Mouse (Mus musculus) heart, embryonic 15.5 days (tissue): ENCODE data around the gene C1ql2. TPM values are rescaled to one million over a fixed set of nuclear protein-coding genes. Genes with fewer than 3 reads are reported as not detected.

Experiments
- ATAC-seq: fragments of 200-750 bp; cut with Nextera tagmentation; replicated peaks from 2 replicates; pipeline ENCODE4 v1.8.0; 2017; ENCODE audit warnings: low read depth, moderate TSS enrichment; ENCODE audit not compliant: insufficient number of reproducible peaks, insufficient read depth, low FRiP score
- H3K27ac ChIP-seq: fragments of 300-500 bp; sonication (generic); 2 replicates; pipeline ENCODE4 v1.5.1; 2015; ENCODE audit warnings: mild to moderate bottlenecking, inconsistent platforms
- H3K27me3 ChIP-seq: fragments of 300-500 bp; sonication (generic); 2 replicates; pipeline ENCODE4 v1.6.1; 2015; ENCODE audit warnings: inconsistent platforms
- H3K36me3 ChIP-seq: fragments of 300-500 bp; sonication (generic); 2 replicates; pipeline ENCODE4 v1.6.1; 2015; ENCODE audit warnings: mild to moderate bottlenecking, inconsistent platforms
- H3K4me1 ChIP-seq: fragments of 300-500 bp; sonication (generic); replicated peaks from 2 replicates; pipeline ENCODE4 v1.6.1; 2015; ENCODE audit warnings: inconsistent platforms
- H3K4me2 ChIP-seq: fragments of 300-500 bp; sonication (generic); 2 replicates; pipeline ENCODE4 v1.6.1; 2015; ENCODE audit warnings: inconsistent platforms, mild to moderate bottlenecking, moderate library complexity
- H3K4me3 ChIP-seq: fragments of 300-500 bp; sonication (generic); 2 replicates; pipeline ENCODE4 v1.5.1; 2015; ENCODE audit warnings: mild to moderate bottlenecking, inconsistent platforms
- H3K9ac ChIP-seq: fragments of 300-500 bp; sonication (generic); 2 replicates; pipeline ENCODE4 v1.6.1; 2015; ENCODE audit warnings: mild to moderate bottlenecking, inconsistent platforms
- H3K9me3 ChIP-seq: fragments of 300-500 bp; sonication (generic); replicated peaks from 2 replicates; pipeline ENCODE4 v1.6.1; 2016; ENCODE audit warnings: inconsistent platforms
- WGBS: fragments of 180-500 bp; shearing (Covaris S2); methylation state at CpG from one replicate; pipeline ENCODE4 v1.1.7; 2015; ENCODE audit warnings: mixed read lengths; 5-methylcytosine and 5-hydroxymethylcytosine counted together
- polyA plus RNA-seq: library from polyadenylated mRNA; unstranded; fragments of >200 nt; fragmentation: Nextera tagmentation; extraction: Ambion mirVana; gene quantifications from 2 replicates; pipeline ENCODE4 v1.2.1, GENCODE M21; 2015

Gene C1ql2
- polyA plus RNA-seq, 1 experiment from 2014 or later, result not detected

DNA sequence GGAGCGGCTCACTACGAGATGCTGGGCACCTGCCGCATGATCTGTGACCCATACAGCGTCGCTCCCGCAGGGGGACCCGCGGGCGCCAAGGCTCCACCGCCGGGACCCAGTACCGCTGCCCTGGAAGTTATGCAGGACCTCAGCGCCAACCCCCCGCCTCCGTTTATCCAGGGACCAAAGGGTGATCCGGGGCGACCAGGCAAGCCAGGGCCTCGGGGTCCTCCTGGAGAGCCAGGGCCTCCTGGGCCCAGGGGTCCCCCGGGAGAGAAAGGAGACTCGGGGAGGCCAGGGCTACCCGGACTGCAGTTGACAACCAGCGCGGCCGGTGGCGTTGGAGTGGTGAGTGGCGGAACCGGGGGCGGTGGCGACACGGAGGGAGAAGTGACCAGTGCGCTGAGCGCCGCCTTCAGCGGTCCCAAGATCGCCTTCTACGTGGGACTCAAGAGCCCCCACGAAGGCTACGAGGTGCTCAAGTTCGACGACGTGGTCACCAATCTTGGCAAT is 842 bp downstream of the C1ql2 start:
- ATAC-seq, result no peak
- Histone ChIP-seq H3K36me3 (no peaks in the 10 kb centered on the region), H3K4me2 (peak overlapping the region; percentile 62), H3K9me3 (no peaks in the 10 kb centered on the region), H3K27ac (no peak overlapping the region), H3K4me1 (peaks cover 27% of the 10 kb centered on the region), H3K27me3 (peaks cover 95% of the 10 kb centered on the region), H3K4me3 (peak overlapping the region; percentile 39), H3K9ac (no peak overlapping the region)
- under 1% methylated on average over 41 of the region's 41 CpGs for WGBS

DNA sequence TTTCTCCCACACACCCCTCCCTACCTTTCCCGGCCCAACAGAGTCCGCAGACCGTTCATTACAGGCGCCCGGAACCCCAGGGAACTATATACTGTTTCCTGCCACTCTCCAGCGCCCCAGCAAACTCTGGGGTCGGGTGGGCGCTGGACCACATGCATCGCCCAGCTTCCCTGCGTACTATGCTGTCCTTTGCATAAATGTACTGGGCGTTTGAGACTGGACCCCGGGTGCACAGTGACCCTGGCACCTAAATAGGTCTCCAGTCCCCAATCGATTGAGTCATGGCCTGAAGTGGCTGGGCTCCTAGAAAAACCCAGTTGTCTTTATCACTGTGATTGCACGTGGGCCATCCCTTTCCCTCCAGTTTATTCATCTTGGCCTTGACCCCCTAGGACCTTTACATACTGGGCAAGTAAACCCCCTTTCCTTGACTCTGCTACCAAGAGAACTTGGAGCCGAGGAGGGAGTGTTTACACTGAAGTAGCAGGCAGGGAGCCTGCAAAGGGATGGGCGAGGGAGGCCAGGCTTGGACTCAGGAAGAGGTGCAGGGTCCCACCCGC is 1.5 kb downstream of the C1ql2 start:
- peak overlapping the region; percentile 62 for H3K4me2 ChIP-seq
- WGBS, result 2% methylated on average over 17 of the region's 17 CpGs
- no peak for ATAC-seq

DNA sequence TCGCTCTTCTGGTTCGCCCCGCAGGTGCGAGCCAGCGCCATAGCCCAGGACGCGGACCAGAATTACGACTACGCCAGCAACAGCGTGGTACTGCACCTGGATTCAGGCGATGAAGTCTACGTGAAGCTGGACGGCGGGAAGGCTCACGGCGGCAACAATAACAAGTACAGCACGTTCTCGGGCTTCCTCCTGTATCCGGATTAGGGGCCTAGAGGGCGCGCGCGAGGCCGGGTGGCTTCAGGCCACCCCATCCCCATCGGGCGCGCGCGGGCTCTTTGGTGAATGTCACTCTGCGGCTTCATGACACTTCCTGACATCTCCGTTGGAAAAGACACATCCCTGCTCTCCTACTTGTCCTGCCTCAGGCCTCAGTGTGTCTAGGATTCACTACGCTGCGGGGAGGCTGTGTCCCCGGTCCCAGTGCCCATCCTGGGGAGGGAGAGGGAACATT is 2.0 kb downstream of the C1ql2 start:
- Histone ChIP-seq H3K27me3 (peaks cover 92% of the 10 kb centered on the region), H3K27ac (no peak overlapping the region), H3K36me3 (no peaks in the 10 kb centered on the region), H3K9ac (no peak overlapping the region), H3K4me2 (peak overlapping the region; percentile 62), H3K4me3 (peak overlapping the region; percentile 39), H3K9me3 (no peaks in the 10 kb centered on the region), H3K4me1 (peaks cover 27% of the 10 kb centered on the region)
- WGBS, result under 1% methylated on average over 34 of the region's 34 CpGs
- no peak for ATAC-seq

More for the DNA sequence above, 1.5 kb downstream of the C1ql2 start:
- Histone ChIP-seq H3K9me3 (no peaks in the 10 kb centered on the region), H3K4me1 (peaks cover 27% of the 10 kb centered on the region), H3K4me3 (peak overlapping the region; percentile 39), H3K9ac (no peak overlapping the region), H3K27ac (no peak overlapping the region), H3K27me3 (peaks cover 91% of the 10 kb centered on the region), H3K36me3 (no peaks in the 10 kb centered on the region)

DNA sequence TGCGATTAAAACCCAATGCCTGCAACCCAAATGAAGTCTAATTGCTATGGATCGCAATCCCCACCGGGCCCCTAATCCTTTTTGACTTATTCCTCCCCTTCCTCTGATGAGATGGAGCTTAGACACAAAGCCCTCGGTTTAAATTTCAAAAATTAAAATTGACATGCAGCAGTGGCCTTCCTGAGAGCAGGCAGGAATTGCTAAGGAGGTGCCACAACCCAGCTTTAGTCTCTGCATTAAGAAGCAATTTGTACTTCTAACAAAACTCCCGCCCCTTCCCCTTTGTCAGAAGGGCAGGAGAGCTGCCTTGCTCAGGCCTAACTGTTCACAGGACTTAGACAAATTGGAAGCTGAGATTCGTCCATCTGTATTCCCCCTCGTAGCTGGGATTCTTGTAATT is 4.6 kb downstream of the C1ql2 start:
- H3K9ac ChIP-seq, result no peak overlapping the region
- H3K4me1 ChIP-seq, result peaks cover 27% of the 10 kb centered on the region
- no peaks in the 10 kb centered on the region for H3K36me3 ChIP-seq
- WGBS, result 25% methylated on average over 7 of the region's 7 CpGs
- no peak overlapping the region for H3K4me2 ChIP-seq
- no peak overlapping the region for H3K4me3 ChIP-seq
- no peak for ATAC-seq
- H3K9me3 ChIP-seq, result no peaks in the 10 kb centered on the region
- H3K27ac ChIP-seq, result no peak overlapping the region
- peaks cover 69% of the 10 kb centered on the region for H3K27me3 ChIP-seq

DNA sequence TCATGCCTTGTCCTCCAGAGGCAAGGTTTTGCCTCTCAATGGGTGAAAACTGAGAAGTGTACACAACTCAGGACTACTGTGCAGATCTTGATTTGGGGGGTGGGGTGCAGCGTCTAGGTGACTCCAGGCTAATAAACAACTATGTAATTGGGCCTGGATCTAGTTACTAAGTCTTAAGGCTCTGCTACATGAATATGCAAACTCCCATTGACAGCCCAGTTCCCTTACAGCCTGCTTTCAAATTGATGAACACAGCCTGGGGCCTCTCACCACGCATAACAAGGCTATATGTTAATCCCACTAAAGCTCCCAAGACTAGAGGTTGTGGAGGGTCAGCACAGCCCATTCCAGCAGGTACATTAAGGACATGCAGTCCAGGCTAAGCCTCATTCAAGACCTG is 14.0 kb downstream of the C1ql2 start:
- Histone ChIP-seq H3K4me3 (no peak overlapping the region), H3K9ac (no peak overlapping the region), H3K36me3 (no peaks in the 10 kb centered on the region), H3K4me1 (peaks cover 7% of the 10 kb centered on the region; the same call in 1 of the 2 replicates), H3K9me3 (no peaks in the 10 kb centered on the region), H3K4me2 (no peak overlapping the region), H3K27me3 (no peaks in the 10 kb centered on the region), H3K27ac (no peak overlapping the region)
- no peak for ATAC-seq
- 43% methylated on average over 2 of the region's 2 CpGs for WGBS

DNA sequence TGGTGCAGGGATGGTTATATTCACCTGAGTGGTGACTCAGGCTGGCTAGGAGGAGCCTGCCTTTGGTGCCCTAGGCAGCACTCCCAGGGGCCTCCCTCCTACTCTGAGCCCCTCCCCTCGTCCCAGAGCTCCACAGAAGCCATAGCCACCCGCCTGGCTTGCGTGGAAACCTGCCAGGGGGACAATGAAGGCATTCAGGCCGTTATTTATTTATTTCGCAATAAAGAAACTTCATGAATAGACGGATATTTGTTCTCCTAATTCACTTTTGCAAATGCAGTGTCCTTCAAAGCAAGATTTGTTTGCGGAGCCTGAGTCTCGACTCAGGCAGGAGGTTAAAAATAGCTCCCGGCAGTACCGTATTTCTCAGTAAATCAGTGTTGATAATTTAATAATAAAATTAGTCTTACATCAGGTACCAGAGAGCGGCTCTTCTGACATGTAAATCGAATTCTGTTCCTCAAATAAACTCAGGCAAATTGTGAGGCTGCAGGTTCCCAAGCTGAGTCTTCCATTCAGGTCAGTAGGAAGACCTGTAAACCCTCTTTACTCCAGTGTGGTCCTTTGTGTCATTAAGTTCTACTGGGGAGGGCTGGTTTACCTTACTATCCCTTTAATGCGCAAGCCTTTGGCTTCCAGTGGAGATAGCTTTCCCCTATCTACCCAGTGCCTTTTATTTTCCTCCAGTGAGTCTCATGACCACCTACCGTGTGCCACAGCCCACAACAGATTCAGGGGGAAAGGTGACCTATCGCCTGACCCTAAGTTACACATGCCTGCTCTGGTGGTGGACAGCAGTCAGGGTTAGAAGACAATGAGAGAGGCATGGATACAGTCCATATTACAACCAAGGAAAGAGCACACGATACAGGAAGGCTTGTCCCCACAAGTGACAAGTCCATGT is 17.2 kb downstream of the C1ql2 start:
- ATAC-seq, result no peak
- no peaks in the 10 kb centered on the region for H3K36me3 ChIP-seq
- no peaks in the 10 kb centered on the region for H3K27me3 ChIP-seq
- WGBS, result 10% methylated on average over 16 of the region's 16 CpGs
- H3K9me3 ChIP-seq, result no peaks in the 10 kb centered on the region
- H3K27ac ChIP-seq, result no peak overlapping the region
- H3K4me3 ChIP-seq, result peak overlapping the region; percentile 43
- peaks cover 7% of the 10 kb centered on the region; the same call in 1 of the 2 replicates for H3K4me1 ChIP-seq
- peak overlapping the region; percentile 9; the same call in 1 of the 2 replicates for H3K9ac ChIP-seq
- H3K4me2 ChIP-seq, result peak overlapping the region; percentile 49

DNA sequence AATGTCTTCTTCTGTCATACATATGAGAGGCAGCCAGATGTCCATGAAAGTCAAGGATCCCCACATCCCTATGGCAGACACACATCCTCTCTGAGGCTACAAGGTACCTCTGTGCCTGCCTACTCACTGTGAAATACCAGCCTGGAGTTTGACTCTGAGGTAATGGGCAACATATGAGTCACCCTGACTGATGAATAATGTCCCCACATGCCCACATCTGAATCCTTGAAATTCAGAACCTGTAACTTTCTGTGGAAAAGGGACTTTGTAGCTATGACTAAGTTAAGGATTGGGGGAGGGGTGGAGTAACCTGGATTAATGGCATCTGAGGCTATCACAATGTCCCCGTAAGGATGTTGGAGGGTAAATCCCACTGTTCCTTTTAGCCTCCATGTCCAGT is 23.3 kb downstream of the C1ql2 start:
- H3K27ac ChIP-seq, result no peak overlapping the region
- no peak overlapping the region for H3K9ac ChIP-seq
- WGBS, result 76% methylated on average over 1 of the region's 1 CpGs
- H3K27me3 ChIP-seq, result no peaks in the 10 kb centered on the region
- no peaks in the 10 kb centered on the region for H3K4me1 ChIP-seq
- H3K9me3 ChIP-seq, result no peaks in the 10 kb centered on the region
- no peaks in the 10 kb centered on the region for H3K36me3 ChIP-seq
- H3K4me2 ChIP-seq, result no peak overlapping the region
- no peak overlapping the region for H3K4me3 ChIP-seq
- ATAC-seq, result no peak

DNA sequence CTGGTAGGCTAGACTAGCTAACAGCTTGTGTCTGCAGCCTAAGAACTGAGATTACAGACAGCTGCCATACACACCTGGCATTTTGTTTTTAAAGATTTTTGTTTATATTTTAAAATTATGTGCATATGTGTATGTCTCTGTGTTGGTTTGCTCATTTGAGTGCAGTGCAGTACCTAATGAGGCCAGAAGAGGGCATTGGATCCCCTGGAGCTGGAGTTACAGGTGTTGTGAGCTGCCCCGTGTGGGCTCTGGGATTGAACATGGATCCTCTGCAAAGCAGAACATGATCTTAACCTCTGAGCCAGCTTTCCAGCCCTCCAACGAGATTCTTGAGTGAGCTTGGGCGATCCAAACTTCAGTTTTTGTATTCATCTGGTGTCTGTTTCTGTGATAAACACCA is 27.8 kb downstream of the C1ql2 start:
- Histone ChIP-seq H3K4me1 (no peaks in the 10 kb centered on the region), H3K27me3 (no peaks in the 10 kb centered on the region), H3K4me2 (no peak overlapping the region), H3K4me3 (no peak overlapping the region), H3K9me3 (no peaks in the 10 kb centered on the region), H3K27ac (no peak overlapping the region), H3K36me3 (no peaks in the 10 kb centered on the region), H3K9ac (no peak overlapping the region)
- WGBS, result 62% methylated on average over 3 of the region's 3 CpGs
- no peak for ATAC-seq

DNA sequence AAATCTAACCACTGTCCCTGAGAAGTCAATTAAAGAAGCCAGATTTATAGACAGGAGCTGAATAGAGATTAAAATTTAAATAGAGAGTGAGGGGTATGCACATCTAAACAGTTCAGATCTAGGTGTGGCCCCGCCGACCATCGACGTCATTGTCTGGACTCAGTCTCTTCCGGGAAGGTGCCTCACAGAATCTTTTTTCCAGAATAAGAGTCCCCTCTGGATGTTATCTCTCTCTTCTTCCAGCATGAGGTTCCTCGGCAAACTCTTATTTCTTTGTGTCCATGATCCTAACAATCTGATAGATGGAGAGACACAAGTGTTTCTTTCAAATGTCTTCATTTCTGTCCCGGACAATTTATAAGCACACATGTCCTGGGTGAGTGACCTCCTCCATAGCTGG is 33.7 kb downstream of the C1ql2 start:
- Histone ChIP-seq H3K4me2 (no peak overlapping the region), H3K4me3 (no peak overlapping the region), H3K36me3 (no peaks in the 10 kb centered on the region), H3K27ac (no peak overlapping the region), H3K9me3 (no peaks in the 10 kb centered on the region), H3K4me1 (no peaks in the 10 kb centered on the region), H3K27me3 (no peaks in the 10 kb centered on the region), H3K9ac (no peak overlapping the region)
- no peak for ATAC-seq
- WGBS, result 73% methylated on average over 7 of the region's 7 CpGs

DNA sequence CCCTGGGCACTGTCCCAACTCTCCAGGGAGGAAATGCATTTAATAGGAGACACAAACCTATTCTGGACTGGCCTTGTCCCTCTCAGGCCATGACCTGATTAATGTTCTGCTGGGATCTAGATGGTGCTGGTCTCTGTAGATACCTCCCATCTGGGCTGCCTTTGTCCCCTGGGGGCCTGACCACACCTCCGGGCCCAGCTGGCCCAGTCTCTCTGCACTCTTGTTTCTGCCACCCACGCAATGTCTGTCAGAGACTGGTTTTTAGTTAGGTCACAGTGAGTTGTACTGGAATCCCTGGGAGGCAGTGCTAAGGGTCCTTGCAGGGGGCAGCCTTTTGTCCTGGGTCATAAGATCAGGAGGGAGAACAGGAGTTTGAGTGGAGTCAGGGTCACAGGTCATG is 34.5 kb downstream of the C1ql2 start:
- Histone ChIP-seq H3K9ac (no peak overlapping the region), H3K4me3 (no peak overlapping the region), H3K27me3 (no peaks in the 10 kb centered on the region), H3K27ac (no peak overlapping the region), H3K36me3 (no peaks in the 10 kb centered on the region), H3K9me3 (no peaks in the 10 kb centered on the region), H3K4me1 (no peaks in the 10 kb centered on the region), H3K4me2 (no peak overlapping the region)
- 64% methylated on average over 2 of the region's 2 CpGs for WGBS
- ATAC-seq, result no peak

DNA sequence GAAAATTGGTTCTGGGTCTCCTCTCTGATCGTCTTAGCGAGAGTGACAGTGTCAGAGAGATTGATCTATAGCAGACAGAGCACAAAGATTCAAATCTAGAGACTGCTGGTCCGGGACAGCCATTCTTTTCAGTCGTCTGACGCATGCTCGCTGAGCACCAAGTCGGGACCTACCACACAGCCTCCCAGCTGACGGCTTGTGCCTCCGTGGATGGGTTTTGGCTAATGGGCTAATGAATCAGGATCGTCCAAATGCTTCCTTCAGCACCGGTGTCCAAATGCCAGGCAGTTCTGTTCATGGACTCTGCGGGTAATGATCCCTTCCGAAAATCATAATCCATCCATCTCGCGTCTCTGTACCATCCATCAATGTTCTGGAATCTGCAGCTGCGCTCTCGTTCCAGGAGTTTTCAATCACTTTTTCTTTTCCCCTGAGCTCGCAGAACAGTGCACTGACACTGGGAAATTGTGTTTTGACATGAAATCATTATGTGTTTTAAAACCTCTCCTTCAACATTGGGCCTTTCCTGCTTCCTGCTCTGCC is 44.7 kb downstream of the C1ql2 start:
- Histone ChIP-seq H3K27me3 (no peaks in the 10 kb centered on the region), H3K4me1 (no peaks in the 10 kb centered on the region), H3K9me3 (no peaks in the 10 kb centered on the region), H3K4me2 (no peak overlapping the region), H3K9ac (no peak overlapping the region), H3K4me3 (no peak overlapping the region), H3K36me3 (no peaks in the 10 kb centered on the region), H3K27ac (no peak overlapping the region)
- ATAC-seq, result no peak
- WGBS, result 73% methylated on average over 18 of the region's 18 CpGs
